Mouse (Mus musculus): Measurements from ENCODE around the gene 4930430F08Rik.
"Not testable (repeated sequence)": the region's sequence is repeated elsewhere in the genome, so short reads cannot be mapped to it uniquely, and the experiment has no call there.

Gene 4930430F08Rik

GRCm38 (mm10) chr10:100590323-100590722, at the start of gene 4930430F08Rik, which contains the start of gene 1700017N19Rik:
TSS of gene 4930430F08Rik (minus strand) at chr10:100590423.
TSS of gene 1700017N19Rik (plus strand) at chr10:100590484.
- DNase-seq (ENCODE audit: low spot score in 2 of 2): no peak

DNA sequence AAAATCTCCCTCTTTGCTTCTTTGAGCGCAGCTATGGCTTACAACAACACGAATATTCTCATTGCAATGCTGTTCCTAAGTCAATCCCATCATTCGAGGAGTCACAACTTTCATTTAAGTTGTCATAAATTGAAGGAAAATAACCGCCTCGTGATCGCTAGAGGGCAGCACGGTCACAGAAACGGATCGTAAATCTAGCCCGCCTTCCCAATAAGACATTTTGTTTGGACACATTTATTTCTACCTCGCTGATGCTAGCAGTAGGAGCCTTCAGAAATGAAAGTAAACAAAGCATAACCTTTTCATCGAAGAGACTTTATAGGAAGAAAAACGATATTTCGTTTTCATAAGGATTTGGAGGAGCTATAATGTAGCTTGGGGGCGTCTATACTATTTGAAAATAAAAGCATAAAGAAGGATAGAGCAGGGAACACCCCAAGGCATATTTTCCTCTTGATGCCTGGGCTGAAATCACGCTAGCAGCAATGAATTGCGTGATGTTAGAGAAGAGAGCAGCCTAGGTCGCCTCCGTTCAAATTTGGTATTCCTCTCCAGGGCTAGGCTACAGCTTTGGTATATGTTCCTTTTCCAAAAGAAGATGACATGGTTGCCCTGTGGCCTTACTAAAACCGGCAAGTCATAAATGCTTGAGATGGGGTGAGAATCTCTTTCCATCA, 39.7 kb upstream of the 4930430F08Rik start:
- DNase-seq (ENCODE audit: low spot score in 2 of 2): peak in 1 of 2 experiments; percentile 30

- no peak for DNase-seq (ENCODE audit: low spot score in 2 of 2)
Observed at GRCm38 (mm10) chr10:100622494-100622893, 32.3 kb upstream of the 4930430F08Rik start.

DNA sequence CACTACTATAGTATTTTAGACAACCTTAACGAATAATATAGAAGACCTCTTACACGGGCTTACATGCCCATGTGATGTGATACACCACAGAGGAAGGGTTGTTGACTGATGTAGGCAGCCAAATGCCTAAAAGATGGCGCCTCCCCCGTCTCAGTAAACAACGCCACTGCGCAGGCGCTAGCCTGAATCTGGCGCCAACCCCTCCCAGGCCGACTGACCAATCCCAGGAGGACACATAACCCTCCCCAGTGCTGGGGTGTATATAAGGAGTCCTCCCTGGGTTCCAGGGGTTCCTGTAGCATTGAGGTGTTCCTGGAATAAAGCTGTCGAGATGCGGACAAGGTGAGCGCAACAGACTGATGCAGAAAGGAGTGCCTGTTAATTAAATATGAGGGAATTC, 29.8 kb upstream of the 4930430F08Rik start:
- DNase-seq (ENCODE audit: low spot score in 2 of 2): no peak

DNA sequence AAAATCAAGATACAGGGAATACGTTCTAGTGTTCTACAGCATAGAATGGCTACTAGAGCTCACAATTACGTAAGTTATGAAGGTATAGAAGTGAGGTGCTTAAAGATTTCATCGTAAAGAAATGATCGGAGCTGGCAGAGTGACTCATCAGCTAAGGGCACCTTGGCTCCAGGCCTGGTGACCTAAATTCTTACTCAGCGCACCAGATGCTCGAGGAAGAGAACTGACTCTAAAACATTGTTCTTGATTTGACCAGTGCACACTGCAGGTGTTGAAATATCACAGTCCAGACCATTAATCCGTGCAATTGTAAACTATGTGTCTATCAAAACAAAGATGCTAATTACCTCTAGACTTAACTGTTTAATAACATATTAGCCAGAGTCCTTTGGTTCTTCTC, 29.3 kb upstream of the 4930430F08Rik start:
- no peak for DNase-seq (ENCODE audit: low spot score in 2 of 2)

DNA sequence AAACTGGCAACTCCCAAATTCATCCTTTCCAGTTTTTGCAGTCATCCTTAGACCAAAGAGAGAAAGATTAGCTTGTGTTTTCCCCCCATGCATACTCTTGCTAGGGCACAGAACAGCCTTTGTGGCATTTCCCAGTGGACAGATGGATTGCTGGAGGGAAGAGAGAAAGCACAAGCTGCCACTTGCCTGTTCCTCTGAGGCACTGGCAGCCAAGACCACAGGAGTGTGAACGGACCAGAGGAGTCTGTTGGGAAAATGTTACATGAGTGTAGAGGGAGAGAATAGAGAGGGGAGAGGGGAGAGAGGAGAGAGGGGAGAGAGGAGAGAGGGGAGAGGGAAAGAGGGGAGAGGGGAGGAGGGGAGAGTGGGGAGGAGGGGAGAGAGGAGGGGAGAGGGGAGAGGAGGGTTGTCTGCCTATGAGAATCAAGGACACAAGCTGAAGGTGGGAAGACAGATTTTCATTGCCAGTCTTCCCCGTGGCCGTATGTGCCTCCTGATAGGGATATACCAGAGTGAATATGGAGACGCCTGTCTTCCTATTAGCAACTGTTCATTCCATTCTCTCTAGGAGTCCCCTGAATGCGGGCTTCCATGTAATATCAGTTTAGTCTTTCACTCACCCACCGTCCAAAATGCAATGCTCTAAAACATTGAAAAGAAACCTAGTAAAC, 27.1 kb upstream of the 4930430F08Rik start:
- DNase-seq (ENCODE audit: low spot score in 2 of 2): no peak

- DNase-seq (ENCODE audit: low spot score in 2 of 2): no peak
Observed at GRCm38 (mm10) chr10:100604254-100604653, 14.0 kb upstream of the 4930430F08Rik start.

DNA sequence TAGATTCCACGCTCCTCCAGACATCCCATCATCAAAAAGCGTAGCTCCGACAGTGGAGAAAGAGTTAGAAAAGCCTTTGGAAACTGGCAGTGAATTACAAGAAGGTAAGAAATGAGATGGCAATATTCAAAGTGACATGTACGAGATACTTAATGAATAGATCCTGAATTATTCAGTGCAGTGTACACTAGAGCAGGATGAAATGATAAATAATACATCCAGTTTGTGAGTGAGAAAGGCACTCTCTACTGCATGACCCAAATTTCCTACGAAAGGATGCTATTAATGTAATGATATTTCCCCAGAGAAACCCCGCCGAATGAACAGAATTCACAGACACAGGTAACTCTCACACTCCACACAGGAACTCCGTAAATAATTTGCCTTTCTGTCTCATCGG, 13.3 kb upstream of the 4930430F08Rik start:
- no peak for DNase-seq (ENCODE audit: low spot score in 2 of 2)

- no peak for DNase-seq (ENCODE audit: low spot score in 2 of 2)
Observed at GRCm38 (mm10) chr10:100598339-100598738, 8.1 kb upstream of the 4930430F08Rik start.

DNA sequence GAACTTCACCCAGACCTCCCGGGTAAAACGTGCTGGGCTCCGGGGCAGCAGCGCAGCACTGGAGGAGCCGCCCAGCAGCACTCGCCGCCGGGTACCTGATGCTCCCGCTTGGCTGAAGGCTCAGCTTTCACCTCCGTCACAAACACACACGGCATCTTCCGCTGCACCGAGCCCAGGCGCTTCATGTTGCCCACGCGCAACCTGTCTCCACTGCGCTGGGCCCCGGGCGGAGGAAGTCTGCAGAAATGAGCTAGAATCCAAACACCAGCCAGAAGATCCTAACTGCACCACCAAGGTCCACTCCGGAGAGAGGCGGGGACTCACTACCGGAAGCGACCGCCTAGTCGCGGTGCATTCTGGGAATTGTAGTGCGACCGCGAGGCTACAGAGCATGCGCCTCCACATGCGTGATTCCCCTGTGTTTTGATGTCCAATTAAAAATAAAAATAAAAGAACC, 1.3 kb downstream of the 4930430F08Rik start:
- DNase-seq (ENCODE audit: low spot score in 2 of 2): peak; percentile 75 to 86

- no peak for DNase-seq (ENCODE audit: low spot score in 2 of 2)
Observed at GRCm38 (mm10) chr10:100588524-100588923, 1.7 kb downstream of the 4930430F08Rik start.

- DNase-seq (ENCODE audit: low spot score in 2 of 2): no peak
Observed at GRCm38 (mm10) chr10:100584178-100584577, 6.0 kb downstream of the 4930430F08Rik start.

GRCm38 (mm10) chr10:100575294-100575693, 14.9 kb downstream of the 4930430F08Rik start:
- no peak for DNase-seq (ENCODE audit: low spot score in 2 of 2)

DNA sequence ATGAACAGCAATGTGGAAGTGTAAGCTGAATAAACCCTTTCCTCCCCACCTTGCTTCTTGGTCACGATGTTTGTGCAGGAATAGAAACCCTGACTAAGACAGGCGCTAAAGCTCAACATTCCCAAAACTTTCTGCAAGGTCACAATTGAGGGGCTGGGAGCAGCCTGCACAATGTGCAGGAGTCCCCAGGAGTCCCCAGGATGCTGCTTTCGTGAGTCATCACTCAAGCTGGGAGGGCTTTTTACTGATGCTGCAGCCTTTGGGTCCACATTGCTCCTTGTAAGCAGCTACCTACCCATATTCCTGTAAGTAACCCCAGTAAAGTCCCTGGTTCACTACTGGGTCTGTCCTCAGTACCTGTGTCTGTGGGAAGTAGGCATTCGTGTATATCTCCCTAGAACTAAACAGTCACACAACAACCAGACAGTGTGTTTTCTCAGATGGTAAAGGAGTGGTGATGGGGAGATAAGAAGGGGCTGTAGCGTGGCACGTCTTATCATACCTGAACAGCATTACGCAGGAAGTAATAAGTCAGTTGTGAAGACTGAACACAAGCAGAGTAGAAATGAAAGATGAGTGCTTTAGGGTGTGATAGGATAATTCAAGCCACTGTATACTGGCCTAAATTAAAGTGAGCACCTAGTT, 15.6 kb downstream of the 4930430F08Rik start:
- DNase-seq (ENCODE audit: low spot score in 2 of 2): no peak

- no peak for DNase-seq (ENCODE audit: low spot score in 2 of 2)
Observed at GRCm38 (mm10) chr10:100571707-100572106, 18.5 kb downstream of the 4930430F08Rik start.

- no peak for DNase-seq (ENCODE audit: low spot score in 2 of 2)
Observed at GRCm38 (mm10) chr10:100564112-100564511, 26.1 kb downstream of the 4930430F08Rik start.

- DNase-seq (ENCODE audit: low spot score in 2 of 2): not testable (repeated sequence)
Observed at GRCm38 (mm10) chr10:100560194-100560883, 29.9 kb downstream of the 4930430F08Rik start.

- DNase-seq (ENCODE audit: low spot score in 2 of 2): no peak
Observed at GRCm38 (mm10) chr10:100556566-100557175, 33.6 kb downstream of the 4930430F08Rik start.

DNA sequence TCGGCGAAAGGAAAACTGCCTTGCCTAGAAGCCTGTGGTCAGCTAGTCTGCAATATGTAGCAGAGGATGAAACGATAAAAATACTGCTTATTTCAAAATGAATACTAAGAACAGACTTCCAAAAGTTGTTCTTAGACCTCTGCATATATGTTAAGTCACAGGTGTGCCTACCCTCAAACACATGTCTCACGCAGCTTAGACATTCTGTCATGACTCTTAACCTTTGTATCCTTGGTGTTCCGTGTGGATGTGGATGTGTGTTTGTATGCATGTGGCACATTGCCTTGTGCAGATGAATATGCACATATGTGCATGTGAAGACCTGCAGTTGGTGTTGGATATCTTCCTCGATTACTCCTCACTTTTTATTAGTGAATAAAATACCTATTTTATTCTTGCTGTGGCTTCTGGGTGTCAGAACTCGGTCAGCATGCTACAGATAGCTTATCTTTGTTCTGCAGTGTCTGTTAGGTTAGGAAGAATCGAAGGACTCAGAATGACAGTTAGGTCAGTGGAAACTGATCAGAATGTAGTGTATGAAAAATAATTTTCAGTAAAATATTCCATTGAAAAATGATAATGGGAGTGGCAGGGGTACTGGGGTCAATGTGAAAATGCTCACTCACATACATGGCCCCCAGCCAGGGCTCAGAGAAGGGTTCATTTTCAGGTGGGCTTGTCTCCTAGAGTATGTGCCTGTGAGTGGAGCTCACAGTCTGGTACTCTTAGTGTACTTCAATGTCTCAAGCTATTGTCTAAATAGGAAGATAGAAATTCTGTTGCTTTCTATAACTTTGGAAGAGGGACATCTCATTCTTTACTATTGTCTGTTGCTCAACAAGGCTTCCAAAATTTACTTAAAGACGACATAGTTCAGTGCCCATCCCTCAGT, 65.5 kb downstream of the 4930430F08Rik start:
- no peak for DNase-seq (ENCODE audit: low spot score in 2 of 2)

DNA sequence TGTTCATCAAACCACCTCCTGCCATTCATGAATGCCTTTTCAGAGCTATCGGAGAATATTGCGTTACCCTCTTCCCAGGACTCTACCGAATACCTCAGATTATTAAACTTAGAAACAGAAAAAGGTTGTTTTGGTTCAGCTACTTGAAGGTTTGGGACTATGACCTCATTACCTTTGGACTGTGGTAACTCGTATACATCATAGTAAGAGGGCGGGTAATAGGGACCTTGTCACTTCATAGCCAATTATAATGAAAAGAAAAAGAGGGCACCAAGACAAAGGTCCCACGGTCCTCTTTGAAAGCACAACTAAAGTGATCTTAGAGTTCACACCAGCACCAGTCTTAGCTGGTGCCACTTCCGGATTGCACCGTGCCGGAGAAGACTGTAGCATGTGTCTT, 67.9 kb downstream of the 4930430F08Rik start:
- DNase-seq (ENCODE audit: low spot score in 2 of 2): no peak
